Mouse (Mus musculus): ENCODE measurements around the gene Tbc1d7.

Tbc1d7 gene

DNA sequence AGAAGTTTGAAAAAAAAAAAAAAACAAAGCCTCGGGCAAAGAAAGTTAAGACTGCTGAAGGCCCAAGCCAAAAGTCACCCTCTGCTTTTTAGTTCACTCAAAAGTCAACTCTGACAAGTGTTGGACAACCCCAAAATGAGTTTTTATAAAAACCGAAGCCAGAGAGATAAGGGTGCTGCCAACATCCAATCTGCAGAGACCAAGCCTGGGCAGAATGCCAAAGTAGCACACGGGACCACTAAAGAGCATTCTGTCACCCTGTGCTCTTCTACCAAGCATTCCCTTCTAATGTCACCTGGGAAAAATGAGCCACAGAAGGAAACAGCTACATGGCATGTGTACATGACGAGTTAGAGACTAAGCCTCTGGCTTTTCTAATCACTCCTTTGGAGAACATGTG, 36.8 kb downstream of the Tbc1d7 start:
- no peak for DNase-seq (ENCODE audit: low spot score in 2 of 2)

DNA sequence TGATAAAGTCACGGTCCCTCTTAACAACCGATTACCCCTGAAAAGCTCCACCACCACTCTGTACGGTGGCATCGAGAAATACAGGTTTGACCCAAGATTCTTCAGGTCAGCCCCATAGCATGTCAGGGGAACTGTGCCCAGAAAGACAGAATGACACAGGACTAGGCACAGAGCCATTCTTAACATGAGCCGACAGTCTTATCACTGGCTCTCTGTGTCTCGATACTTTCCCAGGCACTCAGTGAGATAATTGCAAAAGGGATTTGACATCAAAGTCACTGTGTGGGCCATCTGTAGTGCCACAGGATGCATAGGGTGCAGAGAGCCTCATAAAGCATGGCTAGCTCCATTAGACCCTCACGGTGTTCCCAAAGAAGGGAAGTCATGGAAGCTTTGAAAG, 37.9 kb downstream of the Tbc1d7 start:
- DNase-seq (ENCODE audit: low spot score in 2 of 2): no peak

DNA sequence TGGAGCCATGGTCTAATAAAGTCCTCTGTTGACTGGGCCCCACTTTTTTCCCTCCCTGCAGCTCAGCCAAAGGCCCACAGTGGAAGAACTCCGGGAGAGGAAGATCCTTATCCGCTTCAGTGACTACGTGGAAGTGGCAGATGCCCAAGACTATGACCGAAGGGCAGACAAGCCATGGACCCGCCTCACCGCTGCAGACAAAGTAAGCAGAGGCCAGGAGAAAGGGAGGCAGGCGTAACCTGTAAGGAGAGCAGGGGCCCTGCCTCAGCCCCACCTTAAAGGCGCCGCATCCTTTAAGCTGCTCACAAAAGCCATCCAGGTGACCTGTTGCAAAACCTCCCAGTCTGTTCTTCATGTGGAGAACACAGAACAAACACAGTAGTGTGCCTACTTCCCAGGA, 38.4 kb downstream of the Tbc1d7 start:
- no peak for DNase-seq (ENCODE audit: low spot score in 2 of 2)

DNA sequence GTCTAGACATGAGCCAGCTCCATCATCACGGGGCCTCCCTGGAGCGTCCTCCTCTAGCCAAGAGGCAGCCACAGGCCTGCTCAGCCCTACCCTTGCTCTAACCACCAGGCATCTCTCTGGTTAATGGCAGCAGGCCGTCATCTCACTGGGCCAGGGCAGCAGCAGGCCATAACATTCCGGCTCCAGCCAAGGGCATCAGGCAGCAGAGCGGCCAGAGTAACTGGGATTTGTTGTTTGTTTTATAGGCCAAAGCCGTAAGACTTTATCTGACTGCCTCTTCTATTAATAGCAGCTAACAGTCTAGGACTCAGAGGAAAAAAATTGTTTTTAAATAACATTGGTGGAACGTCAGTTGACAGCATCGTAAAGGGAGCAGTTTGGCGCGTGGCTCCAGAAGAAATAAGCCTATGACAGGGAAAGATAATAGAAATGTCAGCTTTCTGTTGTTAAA, 39.5 kb downstream of the Tbc1d7 start:
- no peak for DNase-seq (ENCODE audit: low spot score in 2 of 2)

DNA sequence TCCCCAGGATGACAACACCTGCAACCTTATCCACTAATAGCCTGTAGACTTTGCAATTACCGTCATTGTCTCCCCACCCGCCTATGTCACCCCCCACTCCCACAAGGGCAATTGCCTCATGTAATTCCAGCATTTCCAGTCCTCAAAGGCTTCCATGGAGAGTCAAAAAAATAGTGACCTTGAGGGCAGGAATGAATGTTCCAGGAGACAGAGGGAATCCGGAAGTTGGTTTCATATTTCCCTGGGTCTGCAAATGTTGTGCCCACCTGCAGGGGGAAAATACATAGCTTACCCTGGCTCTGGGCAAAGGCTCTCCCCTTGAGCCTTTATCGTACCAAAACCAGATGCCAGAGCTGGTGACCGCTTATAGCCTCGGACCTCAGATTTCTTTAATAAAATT, 41.1 kb downstream of the Tbc1d7 start:
- no peak for DNase-seq (ENCODE audit: low spot score in 2 of 2)

DNA sequence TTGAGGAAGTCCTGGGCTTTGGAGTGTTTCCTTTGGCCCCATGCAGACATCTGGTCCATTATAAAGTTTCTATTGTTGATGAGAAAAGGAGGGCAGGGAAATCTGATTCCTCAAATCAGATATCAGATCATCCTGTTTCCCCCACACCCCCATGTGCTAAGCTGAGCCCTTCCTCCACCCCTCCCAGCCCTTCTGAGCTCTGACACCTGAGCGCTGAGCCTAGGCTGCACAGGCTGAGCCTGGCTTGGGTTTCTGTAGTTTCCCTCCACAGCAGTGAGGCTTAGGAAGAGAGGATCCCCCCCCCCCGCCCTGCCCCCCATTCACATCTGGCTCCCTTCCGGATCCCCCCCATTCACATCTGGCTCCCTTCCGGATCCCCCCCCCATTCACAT, 46.6 kb downstream of the Tbc1d7 start:
- no peak for DNase-seq (ENCODE audit: low spot score in 2 of 2)

DNA sequence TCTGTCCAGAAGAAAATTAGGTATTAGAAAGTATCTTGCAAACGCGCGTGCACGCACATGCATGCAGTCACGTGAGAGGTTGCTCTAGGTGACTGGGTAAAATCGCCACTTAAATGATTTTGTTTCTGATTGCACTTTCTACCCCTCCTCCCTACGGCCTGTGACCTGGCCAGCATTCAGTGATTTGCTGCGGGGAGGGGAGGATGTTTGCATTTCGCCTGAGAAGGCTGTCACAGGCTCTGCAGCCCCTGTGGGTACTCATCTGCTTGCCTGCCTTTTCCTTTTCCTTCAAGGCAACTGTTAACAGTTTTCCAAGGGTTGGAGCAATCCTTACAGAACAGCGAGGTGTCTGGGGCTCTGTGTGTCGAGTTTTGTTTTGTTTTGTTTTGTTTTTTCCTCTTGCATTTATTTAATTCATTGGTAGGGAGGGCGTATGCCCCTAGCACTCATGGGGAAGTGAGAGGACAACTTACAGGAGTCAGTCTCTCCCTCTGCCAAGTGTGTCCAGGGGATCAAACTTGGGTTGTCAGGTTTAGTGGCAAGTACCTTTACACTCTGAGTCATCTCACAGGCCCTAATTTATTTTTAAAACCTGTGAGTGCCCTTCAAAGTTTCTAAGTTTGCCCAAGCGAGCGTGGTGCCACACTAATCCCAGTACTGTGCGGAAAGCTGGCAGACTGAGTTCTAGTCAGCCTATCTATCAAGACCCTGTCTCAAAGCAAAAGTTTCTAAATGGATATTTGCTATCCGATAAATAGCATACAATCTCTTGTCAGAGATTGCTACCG, 47.2 kb downstream of the Tbc1d7 start:
- no peak for DNase-seq (ENCODE audit: low spot score in 2 of 2)

DNA sequence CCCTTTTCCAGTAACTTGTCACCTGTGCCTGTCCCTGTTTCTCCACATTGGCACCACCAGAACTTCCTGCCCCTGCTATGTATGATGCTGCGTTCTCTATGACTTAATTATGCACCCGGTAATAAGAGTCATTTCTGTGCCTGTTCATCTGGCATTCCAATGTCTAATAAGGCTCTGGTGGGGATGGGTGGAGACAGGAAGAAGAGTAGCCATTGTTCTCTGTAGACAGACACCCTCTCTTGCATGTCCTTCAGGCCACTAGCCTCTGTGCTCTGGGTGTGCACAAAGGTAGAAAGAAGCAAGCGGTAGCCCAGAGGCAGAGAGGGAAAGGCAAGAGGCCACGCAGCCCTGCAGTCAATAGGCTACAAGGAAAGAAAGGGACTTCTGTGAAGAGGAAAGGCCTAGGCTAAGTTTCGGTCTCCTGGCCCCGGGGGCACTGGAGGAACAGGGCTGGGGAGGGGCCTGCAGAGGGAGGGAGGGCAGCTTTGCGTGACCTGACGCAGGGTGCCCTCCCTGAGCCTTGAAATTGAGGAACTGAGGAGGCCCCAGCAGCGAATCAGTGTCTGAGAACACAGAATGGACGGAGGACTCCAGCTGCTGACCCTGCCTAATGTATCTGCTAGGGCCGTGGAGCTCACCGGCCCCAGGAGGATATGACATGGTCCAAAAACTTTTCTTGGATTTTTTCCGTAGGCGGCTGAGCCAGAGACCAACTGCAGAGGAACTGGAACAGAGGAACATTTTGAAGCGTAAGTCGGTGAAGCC, 48.8 kb downstream of the Tbc1d7 start:
- DNase-seq (ENCODE audit: low spot score in 2 of 2): peak in 1 of 2 experiments; percentile 21

DNA sequence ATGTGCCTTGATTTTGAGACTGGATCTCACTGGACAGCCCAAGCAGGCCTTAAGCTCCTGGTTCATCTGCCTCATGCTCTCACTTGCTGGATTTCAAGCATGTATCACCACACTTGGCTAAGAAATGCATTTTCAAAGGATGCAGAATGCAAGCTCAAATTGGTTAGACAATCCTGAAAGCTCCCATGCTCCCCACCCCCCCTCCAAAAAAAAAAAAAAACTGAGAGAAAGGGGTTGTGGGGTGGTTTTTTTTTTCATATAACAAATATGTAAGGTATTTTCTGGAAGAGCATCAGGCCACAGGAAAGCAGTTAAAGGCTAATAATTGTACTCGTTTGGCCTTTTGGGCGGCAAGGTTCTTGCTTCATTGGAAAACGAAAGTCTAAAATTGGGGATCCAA, 58.2 kb downstream of the Tbc1d7 start:
- no peak for DNase-seq (ENCODE audit: low spot score in 2 of 2)

DNA sequence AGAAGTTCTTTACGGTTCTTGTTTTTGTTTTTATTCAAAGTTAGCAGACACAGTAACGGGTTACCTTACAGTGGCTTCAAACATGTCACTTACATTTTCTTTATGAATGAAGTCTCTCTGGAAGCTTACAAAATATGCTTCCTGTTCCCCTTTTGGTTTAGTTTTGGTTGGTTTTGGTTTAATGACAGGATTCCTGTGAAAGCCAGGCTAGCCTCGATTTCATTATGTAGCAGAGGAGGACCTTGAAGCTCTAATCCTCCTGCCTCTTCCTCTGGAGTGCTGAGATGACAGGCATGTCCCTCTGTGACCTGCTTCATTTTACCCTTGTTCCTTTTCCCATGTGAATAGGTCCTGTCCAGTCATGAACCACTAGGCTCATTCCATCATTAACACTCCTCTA, 58.6 kb downstream of the Tbc1d7 start:
- no peak for DNase-seq (ENCODE audit: low spot score in 2 of 2)

DNA sequence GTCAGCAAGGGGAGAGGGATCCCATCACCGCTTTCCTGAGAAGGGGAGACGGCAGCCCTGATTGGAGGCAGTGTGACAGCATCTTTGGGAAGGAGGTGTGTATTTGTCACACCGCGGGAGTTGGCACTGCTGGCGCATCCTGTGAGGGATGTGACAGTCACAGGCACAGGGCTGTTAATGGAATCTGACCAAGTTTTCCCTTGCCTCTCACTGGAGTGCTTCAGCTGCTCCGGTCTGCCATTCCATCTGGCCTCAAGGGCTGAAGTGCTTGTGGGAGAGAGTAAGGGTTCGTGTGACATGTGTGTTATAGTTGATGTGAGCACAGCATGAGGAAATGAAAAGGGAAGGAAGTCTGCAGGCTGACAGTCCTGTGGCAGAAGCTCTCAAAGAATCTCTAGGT, 59.0 kb downstream of the Tbc1d7 start:
- no peak for DNase-seq (ENCODE audit: low spot score in 2 of 2)

DNA sequence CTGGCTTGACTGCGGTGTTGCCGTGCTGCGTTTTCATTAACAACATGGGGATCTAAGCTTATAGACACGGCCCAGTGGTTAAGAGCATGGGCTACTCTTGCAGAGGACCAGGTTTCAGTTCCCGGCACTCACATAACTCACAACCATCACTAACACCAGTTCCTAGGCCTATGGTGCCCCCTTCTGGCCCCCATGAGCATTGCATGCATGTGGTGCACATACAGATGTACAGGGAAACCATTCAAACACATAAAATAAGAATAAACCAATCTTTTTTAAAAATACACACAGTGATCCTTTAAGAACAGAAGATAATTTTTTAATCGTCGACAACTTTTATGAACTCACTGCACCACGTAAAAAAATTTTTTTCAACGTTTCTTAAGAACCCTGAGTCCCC, 66.8 kb downstream of the Tbc1d7 start:
- no peak for DNase-seq (ENCODE audit: low spot score in 2 of 2)

DNA sequence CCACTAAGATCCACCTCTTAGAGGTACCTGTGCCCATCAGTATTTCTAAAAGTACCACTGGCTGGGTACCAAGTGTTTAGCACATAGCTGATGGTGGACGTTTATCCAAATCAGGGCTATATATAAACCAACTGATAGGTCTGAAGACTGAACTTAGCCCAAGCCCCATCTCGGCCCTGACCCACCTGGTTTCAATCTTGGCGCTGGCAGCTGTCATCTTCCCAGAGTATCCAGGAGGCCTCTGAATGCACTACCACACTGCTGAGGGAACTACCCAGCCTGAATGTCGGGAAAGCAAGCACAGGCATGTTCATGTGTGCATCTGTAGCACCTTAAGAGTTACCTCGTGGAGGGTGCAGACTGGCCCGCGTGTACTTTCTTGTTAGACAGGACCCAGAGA, 68.4 kb downstream of the Tbc1d7 start:
- DNase-seq (ENCODE audit: low spot score in 2 of 2): no peak
